ENCODE assay signal across 1 mouse cellular context in the genomic region with DNA sequence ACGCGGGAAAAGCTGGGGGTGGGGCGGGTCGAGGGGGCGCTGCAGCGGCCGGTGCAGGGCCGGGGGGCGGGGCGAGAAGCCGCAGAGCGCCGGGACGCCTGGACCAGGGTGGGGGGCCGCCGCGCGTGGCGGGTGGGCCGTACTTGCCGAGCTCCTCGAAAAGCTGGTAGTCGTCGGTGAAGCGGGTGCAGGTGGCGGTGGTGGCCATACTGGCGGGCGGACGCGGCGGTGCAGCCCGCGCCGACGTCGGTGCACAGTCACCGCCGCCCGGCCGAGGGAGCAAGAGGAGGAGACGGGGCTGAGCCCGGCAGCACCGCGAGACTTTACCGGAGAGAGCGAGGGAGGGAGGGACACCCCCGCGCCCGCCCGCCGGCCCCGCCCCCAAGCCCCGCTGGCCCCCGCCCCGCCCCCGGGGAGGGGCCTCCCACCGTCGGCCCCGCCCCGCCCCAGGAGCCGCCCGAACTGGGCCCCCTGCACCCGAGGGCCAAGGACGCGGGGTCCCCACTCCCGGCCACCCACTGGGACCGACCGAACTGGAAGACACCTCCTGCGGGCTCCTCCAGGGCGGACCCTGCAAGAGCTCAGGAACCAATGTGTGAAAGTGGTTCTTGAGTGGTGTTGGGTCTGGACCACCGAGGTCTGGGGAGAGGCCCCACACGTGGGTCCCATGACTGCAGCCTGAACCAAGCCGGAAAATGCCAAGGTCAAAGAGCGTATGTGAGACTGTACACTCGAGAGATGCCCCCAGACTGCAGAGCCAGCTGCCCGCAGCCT.
A peak's percentile ranks its signal among the peaks of the same experiment; 100 is the strongest.
TF ChIP-seq lines count a peak whose summit lies in the region.

A gene (minus strand): TSS at position 331 of the 774 bp plus-strand sequence.

TF ChIP-seq in C2C12, 6 proteins besides CTCF, POLR2A, EP300 and RAD21:
- no peak for TF ChIP-seq MYOG (IDR thresholded peaks at IDR 0.05; ENCODE audit: control insufficient read depth, extremely low read depth, insufficient read length)
- TF ChIP-seq MAX (IDR thresholded peaks at IDR 0.05) = peak; percentile 56
- no peak for TF ChIP-seq MYOD1 (IDR thresholded peaks at IDR 0.05; ENCODE audit: control insufficient read depth, insufficient read length, low read depth)
- TF ChIP-seq USF1 (IDR thresholded peaks at IDR 0.05; ENCODE audit: low read depth) = peak; percentile 2
- no peak for TF ChIP-seq CEBPB (IDR thresholded peaks at IDR 0.05; ENCODE audit: low read depth)
TF ChIP-seq in C2C12: peak in this region for 2.
